Mouse (Mus musculus) lung, adult 18-20 months (tissue): ENCODE data around the gene H2-T3.
"Not testable (repeated sequence)": the region's sequence is repeated elsewhere in the genome, so short reads cannot be mapped to it uniquely, and the experiment has no call there.

Experiments
- DNase-seq, 2 experiments: peaks; one replicate each; pipeline ENCODE4 v3.0.0; 2022; ENCODE audit warnings: mixed read lengths in 2 of 2

H2-T3 gene

DNA sequence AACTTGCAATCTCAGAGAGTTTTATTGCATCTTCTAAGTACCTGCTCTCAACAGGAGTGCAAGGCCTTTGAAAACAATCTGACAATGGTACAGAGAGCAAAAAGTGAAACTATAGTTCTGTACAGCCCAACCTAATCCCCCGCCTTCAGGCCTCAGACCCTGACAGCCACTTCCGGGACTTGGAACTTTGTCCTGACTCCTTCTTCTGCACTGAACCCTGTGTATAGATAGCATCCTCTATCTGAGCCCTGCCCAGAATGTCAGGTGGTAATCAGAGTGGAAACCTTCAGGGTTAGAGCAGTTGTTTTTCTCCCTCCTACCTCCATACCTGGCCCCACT lies at the start of gene H2-T3:
H2-T3 (minus strand) TSS at position 119 of the 339 bp plus-strand sequence.
- DNase-seq, result no peak

GRCm38 (mm10) chr17:36237321-36237921 lies 47.3 kb upstream of the H2-T3 start:
- DNase-seq, result no peak

GRCm38 (mm10) chr17:36235300-36235699 lies 45.2 kb upstream of the H2-T3 start:
- peak; percentile 52 to 67 for DNase-seq

- DNase-seq, result no peak
Observed at GRCm38 (mm10) chr17:36233572-36233971, 43.5 kb upstream of the H2-T3 start.

GRCm38 (mm10) chr17:36231318-36231717 lies 41.2 kb upstream of the H2-T3 start:
- peak; percentile 67 to 71 for DNase-seq

DNA sequence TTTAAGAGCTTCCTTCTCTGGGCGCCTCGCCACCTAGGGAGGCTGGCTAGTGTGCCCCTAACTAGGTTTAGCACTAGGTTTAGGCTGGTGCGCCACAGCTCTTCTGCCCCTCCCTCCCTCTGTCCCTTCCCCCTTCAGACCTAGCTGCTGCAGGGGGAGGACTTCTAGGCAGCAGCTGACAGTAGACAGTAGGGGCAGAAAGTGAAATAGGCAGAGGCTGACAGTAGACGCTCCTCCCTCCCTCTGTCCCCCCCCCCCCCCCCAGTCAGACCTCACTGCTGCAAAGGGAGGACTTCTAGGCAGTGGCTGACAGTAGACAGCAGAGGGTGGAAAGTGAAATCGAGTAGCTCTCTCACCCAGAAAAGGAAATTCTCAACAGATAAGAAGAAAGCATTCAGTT lies 39.0 kb upstream of the H2-T3 start:
- no peak for DNase-seq

- peak; percentile 28 to 35 for DNase-seq
Observed at GRCm38 (mm10) chr17:36226921-36227320, 36.8 kb upstream of the H2-T3 start.

DNA sequence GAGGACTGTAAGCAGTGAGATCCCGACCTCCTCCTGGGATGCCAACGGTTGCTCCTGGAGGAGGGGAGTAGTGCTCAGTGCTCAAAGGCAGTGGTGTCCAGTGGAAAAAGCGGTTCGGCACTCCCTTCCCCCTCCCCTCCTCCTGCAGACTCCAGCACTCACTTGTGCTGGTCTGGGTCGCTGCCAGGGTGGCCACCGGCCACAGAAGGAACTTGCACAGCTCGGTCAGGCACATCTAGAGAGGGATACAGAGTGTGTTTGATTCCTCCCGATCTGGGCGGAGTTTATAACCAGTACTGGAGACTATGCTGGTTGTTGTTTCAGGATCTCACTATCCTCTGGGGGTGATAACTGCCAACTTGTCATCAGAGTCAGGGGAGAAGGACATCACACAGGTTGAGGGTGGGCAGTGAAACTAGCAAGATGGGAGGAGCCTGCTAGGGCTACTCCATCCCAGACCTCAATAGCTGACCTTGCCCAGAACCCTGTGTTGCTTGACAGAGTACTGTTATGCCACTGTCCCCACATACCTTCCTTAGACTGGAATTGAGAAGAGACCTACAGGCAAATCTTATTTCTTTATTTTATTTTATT lies 35.2 kb upstream of the H2-T3 start:
- DNase-seq, result no peak

DNA sequence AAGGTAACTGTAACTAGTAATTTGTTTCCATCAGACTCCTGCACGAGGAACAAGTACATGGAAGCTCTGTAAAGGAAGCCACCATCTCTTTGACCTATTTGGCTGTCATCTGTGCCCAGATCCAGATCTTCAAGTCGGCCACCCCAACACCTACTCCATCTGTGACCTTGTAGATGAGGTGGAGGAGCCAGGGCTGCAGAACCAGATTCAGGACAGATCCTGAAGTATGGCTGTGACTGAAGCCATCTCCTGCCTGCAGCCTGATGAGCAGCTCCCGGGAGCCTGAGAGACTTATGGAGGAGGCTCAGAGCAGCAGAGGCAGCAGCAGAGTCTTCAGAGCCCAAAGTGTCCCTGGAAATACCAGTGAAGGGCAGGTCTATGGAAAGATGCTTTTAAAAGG lies 34.4 kb upstream of the H2-T3 start:
- DNase-seq, result no peak

GRCm38 (mm10) chr17:36218594-36219155 lies 28.6 kb upstream of the H2-T3 start:
- DNase-seq, result no peak

DNA sequence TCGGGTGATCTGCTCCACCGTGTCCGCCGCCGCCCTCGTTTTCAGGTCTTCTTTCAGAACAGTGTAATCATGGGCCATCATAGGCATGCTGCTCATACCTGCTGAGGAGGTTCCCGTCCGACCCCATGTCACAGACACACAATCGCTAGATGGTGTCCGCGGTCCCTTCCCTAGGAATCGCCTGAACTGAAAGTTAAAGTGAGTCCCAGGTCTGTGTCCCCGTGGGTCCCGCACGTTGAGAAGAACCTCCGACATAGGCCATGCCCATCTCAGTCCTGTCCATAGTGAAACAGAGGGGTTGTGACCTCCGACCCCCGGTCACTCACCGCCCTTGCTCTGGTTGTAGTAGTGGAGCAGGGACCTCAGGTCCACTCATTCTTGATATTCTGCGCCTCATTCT lies 25.5 kb upstream of the H2-T3 start:
- no peak for DNase-seq

DNA sequence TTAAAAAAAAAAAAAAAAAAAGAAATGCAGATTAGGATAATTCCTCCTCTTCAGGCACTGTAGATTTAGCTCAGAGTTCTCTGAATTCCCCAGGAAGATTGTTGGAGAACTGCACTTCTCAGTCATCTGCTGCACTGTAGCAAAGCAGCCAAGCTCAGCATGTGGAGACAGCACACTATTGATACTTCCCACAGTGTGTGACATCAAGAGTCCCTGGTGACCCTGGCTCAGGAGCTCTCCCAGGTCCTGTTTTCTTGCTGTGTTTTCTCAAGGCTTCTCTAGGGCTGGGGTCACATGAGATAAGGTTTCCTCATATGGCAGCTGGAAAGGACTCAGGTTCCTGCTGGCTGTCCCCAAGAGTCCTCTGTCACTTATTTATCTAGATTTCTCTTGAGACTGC lies 16.8 kb upstream of the H2-T3 start:
- DNase-seq, result no peak

DNA sequence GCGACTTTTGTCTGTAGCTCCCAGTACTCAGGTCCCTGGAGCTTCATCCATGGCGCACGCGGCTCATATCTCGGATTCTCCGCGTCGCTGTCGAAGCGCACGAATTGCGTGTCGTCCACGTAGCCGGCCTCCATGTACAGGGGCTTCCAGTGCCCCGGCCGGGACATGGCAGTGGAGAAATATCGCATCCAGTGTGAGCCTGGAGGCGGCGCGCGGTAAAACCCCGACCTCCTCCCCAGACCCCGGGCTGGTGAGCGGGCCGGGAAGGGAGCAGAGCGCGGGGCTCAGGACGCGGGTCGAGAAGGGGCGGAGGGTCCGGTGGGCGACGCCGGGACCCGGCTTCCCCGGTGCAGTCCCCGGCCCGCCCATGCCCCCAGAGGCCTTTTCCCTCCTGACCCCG lies 15.8 kb upstream of the H2-T3 start:
- DNase-seq, result no peak

DNA sequence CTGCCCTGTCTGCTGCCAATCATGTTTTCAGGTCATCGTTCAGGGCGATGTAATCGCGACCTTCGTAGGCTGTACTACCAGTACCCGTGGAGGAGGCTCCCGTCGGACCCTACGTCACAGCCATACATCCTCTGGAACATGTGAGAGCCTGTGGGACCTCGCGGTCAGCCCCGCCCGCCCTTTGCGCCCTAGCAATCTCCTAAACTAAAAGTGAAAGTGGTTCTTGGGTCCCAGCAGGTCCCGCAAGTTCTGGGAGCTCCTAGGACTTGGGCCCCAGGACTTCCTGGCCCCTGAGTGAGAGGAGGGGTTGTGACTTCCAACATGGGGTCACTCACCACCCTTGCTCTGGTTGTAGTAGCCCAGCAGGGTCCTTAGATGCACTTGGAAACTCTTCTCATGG lies 15.4 kb upstream of the H2-T3 start:
- peak; percentile 65 to 67 for DNase-seq

DNA sequence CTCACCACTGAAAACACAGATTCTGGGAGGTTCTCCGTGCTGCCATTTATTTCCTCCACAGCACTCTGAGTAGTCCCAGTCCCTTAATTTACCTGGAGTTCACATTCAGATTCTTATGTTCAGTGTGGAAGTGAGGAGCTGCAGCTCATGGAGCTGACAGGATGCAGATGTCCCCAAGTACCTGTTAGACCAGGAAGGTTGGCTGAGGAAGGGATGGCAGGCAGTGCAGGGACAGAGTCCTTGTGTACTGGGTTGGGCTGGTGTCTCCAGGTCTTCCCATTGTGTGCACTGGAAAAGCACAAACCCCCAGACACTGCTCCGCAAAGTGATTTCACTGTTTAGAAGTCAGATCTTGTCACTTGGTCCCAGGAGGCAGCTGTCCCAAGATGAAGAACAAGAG lies 11.8 kb upstream of the H2-T3 start:
- no peak for DNase-seq

DNA sequence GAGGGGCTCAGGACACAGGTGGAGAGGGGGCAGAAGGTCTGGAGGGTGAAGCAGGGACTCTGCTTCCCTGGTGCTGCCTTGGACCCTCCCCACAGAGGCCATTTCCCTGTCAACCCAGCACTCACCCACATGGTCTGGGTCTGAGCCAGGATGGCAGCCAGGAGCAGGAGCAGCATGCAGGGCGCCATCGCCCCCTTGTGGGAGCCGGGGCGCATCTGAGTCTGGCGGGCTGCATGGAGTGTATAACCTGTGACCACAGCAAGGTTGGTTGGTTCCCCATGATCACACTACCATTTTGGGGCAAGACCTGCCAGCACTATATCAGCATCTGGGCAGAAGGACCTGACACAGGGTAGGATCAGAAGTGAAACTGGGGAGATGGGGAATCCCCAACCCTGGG lies 8.2 kb upstream of the H2-T3 start:
- no peak for DNase-seq

GRCm38 (mm10) chr17:36194471-36194870 lies 4.4 kb upstream of the H2-T3 start:
- no peak for DNase-seq

DNA sequence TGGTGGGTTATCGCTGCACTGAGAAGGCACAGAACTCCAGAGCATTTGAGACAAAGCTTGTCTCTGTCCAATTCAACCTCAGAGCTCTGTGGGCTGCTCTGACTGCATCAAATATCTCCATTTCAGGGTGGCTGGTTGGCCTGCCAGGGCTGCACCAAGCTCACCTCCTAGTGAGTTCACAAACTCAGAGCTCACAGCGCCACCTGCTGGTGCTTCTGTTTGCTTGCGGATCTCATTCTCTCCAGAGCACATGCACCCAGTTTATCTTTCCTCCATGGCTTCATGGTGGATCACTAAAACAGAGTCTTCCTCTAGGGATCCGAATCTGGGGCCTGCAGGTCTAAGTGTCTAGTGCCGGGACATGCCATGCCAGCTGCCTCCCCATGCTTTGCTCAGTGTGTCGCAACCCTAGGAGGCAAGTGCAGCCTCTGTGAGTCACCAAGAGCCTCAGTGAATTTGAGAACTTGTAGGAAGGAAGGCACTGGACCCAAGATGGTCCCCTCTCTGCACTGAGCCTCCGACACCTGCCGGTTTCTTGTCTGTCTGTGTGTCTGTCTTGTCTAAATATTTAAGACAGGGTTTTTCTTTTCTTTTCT lies 3.6 kb upstream of the H2-T3 start:
- peak; percentile 44 to 51 for DNase-seq

DNA sequence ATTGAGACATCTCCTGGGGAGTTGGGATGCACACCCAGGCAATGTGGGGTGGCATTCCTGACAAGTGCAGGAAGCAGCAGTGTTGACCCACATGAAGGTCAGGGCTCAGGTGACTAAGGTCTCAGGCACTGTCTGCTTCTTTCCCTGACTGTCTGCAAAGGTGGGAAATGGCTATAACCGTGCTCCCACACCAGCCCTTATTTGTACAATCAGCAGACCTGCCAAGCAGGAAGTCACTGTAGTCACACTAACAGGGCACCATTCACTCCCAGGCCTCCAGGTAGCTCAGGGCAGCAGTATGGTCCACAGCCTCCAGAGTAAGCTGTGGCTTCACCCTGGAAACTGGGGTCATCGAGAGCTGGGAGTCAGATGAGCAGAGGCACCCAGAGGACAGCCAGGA lies 2.3 kb upstream of the H2-T3 start:
- DNase-seq, result no peak

DNA sequence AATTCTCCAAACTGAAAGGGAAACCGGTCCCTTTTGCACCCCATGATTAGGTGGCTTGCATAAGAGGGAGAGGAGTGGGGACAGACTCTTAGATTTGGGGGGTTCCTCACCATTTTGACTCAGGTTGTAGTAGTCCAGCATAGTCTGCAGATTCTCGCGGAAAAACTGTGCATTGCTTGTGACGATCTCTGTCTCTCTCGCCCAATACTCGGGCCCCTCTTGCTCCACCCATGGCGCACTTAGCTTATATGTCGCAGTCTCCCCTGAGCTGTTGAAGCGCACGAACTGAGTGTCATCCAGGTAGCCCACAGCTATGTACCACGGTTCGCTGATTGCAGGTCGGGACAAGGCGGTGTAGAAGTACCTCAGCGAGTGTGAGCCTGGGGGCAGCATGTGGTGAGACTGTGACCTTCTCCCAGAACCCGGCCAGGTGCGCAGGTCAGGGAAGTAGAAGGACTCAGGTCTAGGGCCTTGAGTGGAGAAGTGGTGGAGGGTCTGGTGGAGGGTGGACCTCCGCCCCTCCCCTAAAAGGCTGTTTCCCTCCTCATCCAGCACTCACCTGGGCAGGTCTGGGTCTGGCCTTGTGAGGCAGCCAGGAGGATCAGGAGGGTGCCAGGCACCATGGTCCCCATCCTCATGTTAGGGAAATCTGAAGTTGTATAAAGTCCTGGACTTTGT lies 457 bp downstream of the H2-T3 start:
- DNase-seq, result no peak

- no peak for DNase-seq
Observed at GRCm38 (mm10) chr17:36187540-36187939, 2.5 kb downstream of the H2-T3 start.

DNA sequence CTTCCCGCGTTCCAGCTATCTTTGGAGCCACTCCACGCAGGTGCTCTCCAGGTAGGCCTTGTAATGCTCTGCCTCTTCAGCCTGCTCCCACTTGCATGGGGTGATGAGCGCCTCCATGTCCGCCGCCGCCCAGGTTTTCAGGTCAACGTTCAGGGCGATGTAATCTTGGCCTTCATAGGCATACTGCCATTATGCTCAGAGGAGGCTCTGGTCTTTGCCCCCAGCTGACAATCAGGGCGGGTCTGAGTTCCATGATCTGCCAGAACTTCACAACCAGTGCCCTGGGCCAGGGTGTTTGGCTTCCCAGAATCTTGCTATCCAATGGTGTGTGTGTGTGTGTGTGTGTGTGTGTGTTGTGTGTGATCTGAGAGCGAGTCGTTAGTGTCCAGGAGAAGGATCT lies 7.9 kb downstream of the H2-T3 start:
- no peak for DNase-seq

DNA sequence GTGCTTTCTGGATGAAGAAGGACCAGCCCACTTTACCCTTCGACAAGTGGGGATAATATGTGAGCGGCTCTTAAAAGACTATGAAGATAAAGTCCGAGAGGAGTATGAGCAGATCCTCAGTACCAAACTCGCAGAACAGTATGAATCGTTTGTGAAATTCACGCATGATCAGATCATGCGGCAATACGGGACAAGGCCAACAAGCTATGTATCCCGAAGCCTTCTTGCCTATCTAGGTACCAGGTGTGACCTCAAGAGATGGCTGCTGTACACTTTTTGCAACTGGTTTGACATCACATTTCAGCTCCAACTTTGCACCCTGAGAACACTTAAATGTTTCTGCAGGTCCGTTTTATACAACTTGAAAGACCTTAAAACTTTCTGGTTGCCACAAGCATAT lies 10.6 kb downstream of the H2-T3 start:
- not testable (repeated sequence) for DNase-seq

- DNase-seq, result not testable (repeated sequence)
Observed at GRCm38 (mm10) chr17:36178938-36179337, 11.1 kb downstream of the H2-T3 start.
